Mouse (Mus musculus) G1E (cell line): ENCODE measurements around the gene Tmem56.

Experiments
- CTCF ChIP-seq: IDR thresholded peaks from 2 replicates; pipeline ENCODE4 v1.5.1; 2012; ENCODE audit warnings: low read depth, low read length, inconsistent platforms, mixed read lengths
- GATA1 ChIP-seq: IDR thresholded peaks from 2 replicates; pipeline ENCODE4 v1.6.1; 2012; ENCODE audit warnings: borderline replicate concordance, low read length, inconsistent platforms, mixed read lengths
- TAL1 ChIP-seq: conservative IDR thresholded peaks from 2 replicates; pipeline ENCODE4 v1.6.1; 2012; ENCODE audit warnings: low read depth, low read length, inconsistent platforms, mixed read lengths

- TF ChIP-seq CTCF: no peak
- TF ChIP-seq TAL1: no peak
- TF ChIP-seq GATA1: no peak
Observed at GRCm38 (mm10) chr3:121169092-121169942, 113.6 kb downstream of the Tmem56 start.
